Mouse (Mus musculus): ENCODE measurements around the gene Plxnd1. TPM values are rescaled to one million over a fixed set of nuclear protein-coding genes. Genes with fewer than 3 reads are reported as not detected.
A peak's percentile ranks its signal among the peaks of the same experiment; 100 is the strongest.

The Plxnd1 gene
- polyA plus RNA-seq, 1 experiment from 2014 or later, result 6.5 TPM

- Histone ChIP-seq H3K9ac (replicated peaks) (0 out of 2 replicates have a peak overlapping the region, but pooled peaks have one; percentile 16), H3K9me3 (no peaks in the 10 kb centered on the region), H3K27ac (no peak overlapping the region), H3K36me3 (no peaks in the 10 kb centered on the region), H3K4me3 (replicated peaks) (no peak overlapping the region), H3K4me1 (replicated peaks) (peaks cover 21% of the 10 kb centered on the region), H3K27me3 (peaks cover 40% of the 10 kb centered on the region), H3K4me2 (replicated peaks) (no peak overlapping the region)
- 19% methylated on average over 3 of the region's 3 CpGs for WGBS
- ATAC-seq, result no peak
Observed at GRCm38 (mm10) chr6:115997726-115998311, 3.0 kb upstream of the Plxnd1 start.

- H3K4me2 ChIP-seq (replicated peaks), result no peak overlapping the region
- H3K9ac ChIP-seq (replicated peaks), result no peak overlapping the region
- no peak for ATAC-seq
- H3K9me3 ChIP-seq, result no peaks in the 10 kb centered on the region
- H3K27ac ChIP-seq, result no peak overlapping the region
- 44% methylated on average over 6 of the region's 6 CpGs for WGBS
- H3K4me3 ChIP-seq (replicated peaks), result no peak overlapping the region
- H3K27me3 ChIP-seq, result peaks cover 55% of the 10 kb centered on the region
- H3K36me3 ChIP-seq, result no peaks in the 10 kb centered on the region
- peaks cover 29% of the 10 kb centered on the region for H3K4me1 ChIP-seq (replicated peaks)
Observed at GRCm38 (mm10) chr6:115996171-115996851, 1.5 kb upstream of the Plxnd1 start.

- H3K4me2 ChIP-seq (replicated peaks), result peak overlapping the region; percentile 87; the same call in 1 of the 2 replicates
- WGBS, result 60% methylated on average over 4 of the region's 4 CpGs
Observed at GRCm38 (mm10) chr6:115995531-115995941, 731 bp upstream of the Plxnd1 start.

GRCm38 (mm10) chr6:115994146-115994876 is 494 bp downstream of the Plxnd1 start:
- WGBS, result 1% methylated on average over 79 of the region's 93 CpGs
- peaks cover 75% of the 10 kb centered on the region for H3K27me3 ChIP-seq

More at GRCm38 (mm10) chr6:115995531-115995941, 731 bp upstream of the Plxnd1 start:
- ATAC-seq, result no peak
- Histone ChIP-seq H3K27me3 (peaks cover 63% of the 10 kb centered on the region), H3K36me3 (no peaks in the 10 kb centered on the region), H3K27ac (no peak overlapping the region), H3K4me1 (replicated peaks) (peaks cover 31% of the 10 kb centered on the region), H3K4me3 (replicated peaks) (no peak overlapping the region), H3K9ac (replicated peaks) (no peak overlapping the region), H3K9me3 (no peaks in the 10 kb centered on the region)

GRCm38 (mm10) chr6:115993463-115994145 is 1.2 kb downstream of the Plxnd1 start:
- peak overlapping the region; percentile 55 for H3K4me3 ChIP-seq (replicated peaks)
- H3K9me3 ChIP-seq, result no peaks in the 10 kb centered on the region
- ATAC-seq, result peak; percentile 31; the same call in 1 of the 2 replicates
- H3K4me2 ChIP-seq (replicated peaks), result peak overlapping the region; percentile 87
- H3K27me3 ChIP-seq, result peaks cover 82% of the 10 kb centered on the region
- H3K4me1 ChIP-seq (replicated peaks), result peaks cover 31% of the 10 kb centered on the region
- no peak overlapping the region for H3K27ac ChIP-seq
- no peaks in the 10 kb centered on the region for H3K36me3 ChIP-seq
- peak overlapping the region; percentile 53 for H3K9ac ChIP-seq (replicated peaks)
- WGBS, result 2% methylated on average over 86 of the region's 86 CpGs

More at GRCm38 (mm10) chr6:115994146-115994876, 494 bp downstream of the Plxnd1 start:
- peak; percentile 14 for ATAC-seq
- no peaks in the 10 kb centered on the region for H3K36me3 ChIP-seq
- H3K4me3 ChIP-seq (replicated peaks), result peak overlapping the region; percentile 55
- no peaks in the 10 kb centered on the region for H3K9me3 ChIP-seq
- no peak overlapping the region for H3K27ac ChIP-seq
- H3K4me1 ChIP-seq (replicated peaks), result peaks cover 31% of the 10 kb centered on the region
- H3K4me2 ChIP-seq (replicated peaks), result peak overlapping the region; percentile 87
- peak overlapping the region; percentile 53 for H3K9ac ChIP-seq (replicated peaks)

- Histone ChIP-seq H3K4me1 (replicated peaks) (peaks cover 31% of the 10 kb centered on the region), H3K36me3 (no peaks in the 10 kb centered on the region), H3K9me3 (no peaks in the 10 kb centered on the region), H3K4me2 (replicated peaks) (peak overlapping the region; percentile 87), H3K4me3 (replicated peaks) (peak overlapping the region; percentile 55), H3K9ac (replicated peaks) (0 out of 2 replicates have a peak overlapping the region, but pooled peaks have one; percentile 53), H3K27ac (no peak overlapping the region), H3K27me3 (peaks cover 81% of the 10 kb centered on the region)
- ATAC-seq, result peak; percentile 5; the same call in 1 of the 2 replicates
- WGBS, result 39% methylated on average over 6 of the region's 6 CpGs
Observed at GRCm38 (mm10) chr6:115992981-115993380, 1.8 kb downstream of the Plxnd1 start.

GRCm38 (mm10) chr6:115991881-115992620 is 2.8 kb downstream of the Plxnd1 start:
- no peak for ATAC-seq
- peaks cover 38% of the 10 kb centered on the region for H3K4me1 ChIP-seq (replicated peaks)
- WGBS, result 33% methylated on average over 10 of the region's 10 CpGs
- peak overlapping the region; percentile 39; the same call in 1 of the 2 replicates for H3K9ac ChIP-seq (replicated peaks)
- no peaks in the 10 kb centered on the region for H3K9me3 ChIP-seq
- peaks cover 79% of the 10 kb centered on the region for H3K27me3 ChIP-seq
- no peaks in the 10 kb centered on the region for H3K36me3 ChIP-seq
- no peak overlapping the region for H3K27ac ChIP-seq
- peak overlapping the region; percentile 55; the same call in 1 of the 2 replicates for H3K4me3 ChIP-seq (replicated peaks)
- peak overlapping the region; percentile 20; the same call in 1 of the 2 replicates for H3K4me2 ChIP-seq (replicated peaks)

- H3K4me1 ChIP-seq (replicated peaks), result peaks cover 45% of the 10 kb centered on the region
- peak overlapping the region; percentile 20; the same call in 1 of the 2 replicates for H3K4me2 ChIP-seq (replicated peaks)
- H3K36me3 ChIP-seq, result no peaks in the 10 kb centered on the region
- 30% methylated on average over 13 of the region's 13 CpGs for WGBS
- peaks cover 77% of the 10 kb centered on the region for H3K27me3 ChIP-seq
- no peak for ATAC-seq
- peak overlapping the region; percentile 55; the same call in 1 of the 2 replicates for H3K4me3 ChIP-seq (replicated peaks)
- peak overlapping the region; percentile 39; the same call in 1 of the 2 replicates for H3K9ac ChIP-seq (replicated peaks)
- H3K9me3 ChIP-seq, result no peaks in the 10 kb centered on the region
- no peak overlapping the region for H3K27ac ChIP-seq
Observed at GRCm38 (mm10) chr6:115991108-115991880, 3.5 kb downstream of the Plxnd1 start.

GRCm38 (mm10) chr6:115990479-115990878 is 4.3 kb downstream of the Plxnd1 start:
- H3K27me3 ChIP-seq, result peaks cover 69% of the 10 kb centered on the region
- 0 out of 2 replicates have a peak overlapping the region, but pooled peaks have one; percentile 23 for H3K9ac ChIP-seq (replicated peaks)
- no peak for ATAC-seq
- WGBS, result 90% methylated on average over 9 of the region's 9 CpGs
- no peaks in the 10 kb centered on the region for H3K36me3 ChIP-seq
- H3K27ac ChIP-seq, result no peak overlapping the region
- H3K4me3 ChIP-seq (replicated peaks), result no peak overlapping the region
- H3K9me3 ChIP-seq, result no peaks in the 10 kb centered on the region
- peaks cover 52% of the 10 kb centered on the region for H3K4me1 ChIP-seq (replicated peaks)
- H3K4me2 ChIP-seq (replicated peaks), result peak overlapping the region; percentile 13; the same call in 1 of the 2 replicates

GRCm38 (mm10) chr6:115990056-115990455 is 4.7 kb downstream of the Plxnd1 start:
- no peak overlapping the region for H3K9ac ChIP-seq (replicated peaks)
- WGBS, result 91% methylated on average over 3 of the region's 3 CpGs
- no peaks in the 10 kb centered on the region for H3K36me3 ChIP-seq
- H3K4me3 ChIP-seq (replicated peaks), result no peak overlapping the region
- peaks cover 55% of the 10 kb centered on the region for H3K4me1 ChIP-seq (replicated peaks)
- H3K27ac ChIP-seq, result no peak overlapping the region
- no peaks in the 10 kb centered on the region for H3K9me3 ChIP-seq
- H3K27me3 ChIP-seq, result peaks cover 67% of the 10 kb centered on the region
- H3K4me2 ChIP-seq (replicated peaks), result no peak overlapping the region
- ATAC-seq, result no peak

Data from midbrain, embryonic 13.5 days (tissue).